Mouse (Mus musculus): ENCODE measurements around the gene Ccnt1. TPM values are rescaled to one million over a fixed set of nuclear protein-coding genes. Genes with fewer than 3 reads are reported as not detected.

Gene Ccnt1
- polyA plus RNA-seq, 1 experiment from 2014 or later: 64.7 TPM

DNA sequence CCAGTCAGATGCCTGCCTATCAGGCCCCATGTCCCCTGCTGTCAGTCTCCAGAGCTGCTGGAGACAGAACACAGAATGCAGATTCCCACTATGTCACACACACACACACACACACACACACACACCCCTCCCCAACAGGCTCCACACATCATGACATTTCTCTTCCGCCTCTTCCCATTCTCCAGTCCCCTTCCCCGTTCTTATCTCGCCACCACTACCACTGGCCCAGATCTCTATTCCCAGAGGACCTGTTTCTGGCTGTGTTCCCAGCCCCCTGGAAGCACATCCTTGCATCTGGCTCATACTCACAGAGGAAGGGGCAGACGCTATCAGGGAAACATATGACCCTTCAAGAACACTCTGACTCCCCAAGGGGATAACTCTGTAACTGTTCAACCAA lies 36.8 kb upstream of the Ccnt1 start:
- H3K36me3 ChIP-seq: peaks cover 15% of the 10 kb centered on the region
- WGBS: 20% methylated on average over 4 of the region's 4 CpGs
- peak overlapping the region; percentile 91; the same call in 1 of the 2 replicates for H3K9ac ChIP-seq
- peak overlapping the region; percentile 81 for H3K4me3 ChIP-seq
- H3K4me1 ChIP-seq (replicated peaks): peaks cover 39% of the 10 kb centered on the region
- no peaks in the 10 kb centered on the region for H3K27me3 ChIP-seq
- H3K9me3 ChIP-seq: no peaks in the 10 kb centered on the region
- H3K4me2 ChIP-seq: peak overlapping the region; percentile 92
- ATAC-seq (ENCODE audit: low FRiP score, low read depth): no peak
- H3K27ac ChIP-seq (replicated peaks): 0 out of 2 replicates have a peak overlapping the region, but pooled peaks have one; percentile 38

DNA sequence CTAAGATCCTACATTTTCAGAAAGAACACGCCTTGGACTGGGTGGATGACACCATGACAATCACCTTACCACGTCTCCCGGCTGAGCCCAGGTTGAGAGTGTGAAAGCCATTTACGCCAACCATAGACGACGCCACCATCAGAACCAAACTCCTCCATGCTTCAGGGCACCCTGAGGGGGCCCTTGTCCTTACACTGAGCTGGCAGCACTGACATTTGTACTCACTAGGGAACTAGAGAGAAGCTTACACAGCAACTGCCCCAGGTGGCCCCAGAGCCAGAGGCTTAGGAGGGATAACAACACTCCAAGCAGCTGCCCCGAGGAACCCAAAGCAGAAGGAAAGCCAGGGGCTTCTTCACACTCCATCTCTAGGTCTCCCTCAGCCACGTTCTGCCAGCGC lies 36.0 kb upstream of the Ccnt1 start:
- Histone ChIP-seq H3K9ac (no peak overlapping the region), H3K9me3 (no peaks in the 10 kb centered on the region), H3K4me1 (replicated peaks) (peaks cover 47% of the 10 kb centered on the region), H3K4me3 (no peak overlapping the region), H3K27me3 (no peaks in the 10 kb centered on the region), H3K36me3 (peaks cover 15% of the 10 kb centered on the region), H3K27ac (replicated peaks) (no peak overlapping the region), H3K4me2 (0 out of 2 replicates have a peak overlapping the region, but pooled peaks have one; percentile 92)
- WGBS: 71% methylated on average over 9 of the region's 9 CpGs
- ATAC-seq (ENCODE audit: low FRiP score, low read depth): no peak

- WGBS: 91% methylated on average over 12 of the region's 12 CpGs
- Histone ChIP-seq H3K36me3 (peaks cover 19% of the 10 kb centered on the region), H3K27me3 (no peaks in the 10 kb centered on the region), H3K4me1 (replicated peaks) (peaks cover 49% of the 10 kb centered on the region), H3K27ac (replicated peaks) (no peak overlapping the region), H3K4me3 (no peak overlapping the region), H3K9ac (no peak overlapping the region), H3K4me2 (no peak overlapping the region), H3K9me3 (no peaks in the 10 kb centered on the region)
- ATAC-seq (ENCODE audit: low FRiP score, low read depth): no peak
These were observed 35.4 kb upstream of the Ccnt1 start for GRCm38 (mm10) chr15:98606051-98606536.

DNA sequence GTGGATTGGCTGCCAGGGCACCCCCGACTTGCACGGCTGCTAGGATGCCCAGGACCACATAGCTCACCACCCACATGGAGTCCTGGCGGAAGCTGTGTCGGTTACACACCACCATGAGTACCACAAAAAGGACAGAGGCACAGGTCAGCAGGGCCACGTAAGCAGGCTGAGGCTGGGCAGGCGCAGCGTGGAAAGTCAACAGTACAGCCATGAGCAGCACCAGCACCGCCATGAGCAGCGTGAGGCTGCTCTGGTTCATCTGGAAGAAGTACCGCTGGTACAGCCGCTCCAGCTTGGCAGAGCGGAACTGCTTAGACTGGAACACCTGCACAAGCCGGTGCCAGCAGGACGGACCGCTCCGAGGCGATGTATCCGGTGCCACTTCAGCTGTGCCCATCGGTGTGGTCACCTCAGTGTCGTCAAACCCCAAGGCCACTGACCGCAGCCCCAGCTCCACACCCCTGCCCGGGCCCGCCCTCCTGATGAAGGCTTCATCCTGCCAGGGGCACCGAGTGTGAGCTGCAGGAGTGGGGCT lies 33.4 kb upstream of the Ccnt1 start:
- 92% methylated on average over 24 of the region's 24 CpGs for WGBS
- peaks cover 23% of the 10 kb centered on the region for H3K36me3 ChIP-seq

DNA sequence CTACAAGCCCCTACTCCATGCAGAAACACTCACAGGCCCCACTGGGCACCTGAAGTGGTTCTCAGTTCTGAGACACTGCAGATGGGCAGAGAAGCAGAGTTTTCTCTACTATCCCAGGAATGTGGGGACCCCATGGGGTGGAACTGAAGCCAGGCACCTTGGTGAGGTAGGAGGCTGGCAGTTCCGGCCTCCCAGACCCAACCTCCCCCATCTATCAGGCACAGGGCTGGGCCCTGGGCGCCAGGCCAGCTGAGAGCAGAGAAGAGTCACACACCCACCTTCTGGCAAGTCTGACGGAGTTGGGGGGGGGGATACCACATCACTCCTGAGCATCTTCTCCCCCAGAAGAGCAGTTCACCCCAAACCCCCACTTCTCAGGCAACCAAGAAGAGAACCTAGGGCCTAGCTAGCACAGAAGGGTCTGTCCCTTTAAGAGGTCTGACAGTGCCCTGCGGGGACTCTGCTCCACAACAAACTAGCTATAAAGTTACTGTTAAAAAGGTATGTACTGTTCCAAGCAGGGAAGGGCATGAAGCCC lies 32.3 kb upstream of the Ccnt1 start:
- Histone ChIP-seq H3K4me3 (no peak overlapping the region), H3K27ac (replicated peaks) (no peak overlapping the region), H3K36me3 (peaks cover 30% of the 10 kb centered on the region), H3K27me3 (no peaks in the 10 kb centered on the region), H3K4me2 (peak overlapping the region; percentile 27; the same call in 1 of the 2 replicates), H3K9ac (no peak overlapping the region), H3K9me3 (no peaks in the 10 kb centered on the region), H3K4me1 (replicated peaks) (peaks cover 34% of the 10 kb centered on the region)
- no peak for ATAC-seq (ENCODE audit: low FRiP score, low read depth)
- WGBS: 62% methylated on average over 4 of the region's 4 CpGs

More for the DNA sequence above, 33.4 kb upstream of the Ccnt1 start:
- H3K9ac ChIP-seq: no peak overlapping the region
- H3K27ac ChIP-seq (replicated peaks): no peak overlapping the region
- no peak overlapping the region for H3K4me2 ChIP-seq
- H3K4me3 ChIP-seq: no peak overlapping the region
- no peak for ATAC-seq (ENCODE audit: low FRiP score, low read depth)
- no peaks in the 10 kb centered on the region for H3K27me3 ChIP-seq
- H3K9me3 ChIP-seq: no peaks in the 10 kb centered on the region
- peaks cover 42% of the 10 kb centered on the region for H3K4me1 ChIP-seq (replicated peaks)

- Histone ChIP-seq H3K27ac (replicated peaks) (no peak overlapping the region), H3K9me3 (no peaks in the 10 kb centered on the region), H3K4me3 (no peak overlapping the region), H3K4me1 (replicated peaks) (peaks cover 28% of the 10 kb centered on the region), H3K9ac (no peak overlapping the region), H3K36me3 (peaks cover 37% of the 10 kb centered on the region), H3K4me2 (peak overlapping the region; percentile 27; the same call in 1 of the 2 replicates), H3K27me3 (no peaks in the 10 kb centered on the region)
- WGBS: 69% methylated on average over 13 of the region's 13 CpGs
- ATAC-seq (ENCODE audit: low FRiP score, low read depth): no peak
These were observed 31.6 kb upstream of the Ccnt1 start for GRCm38 (mm10) chr15:98602191-98602881.

DNA sequence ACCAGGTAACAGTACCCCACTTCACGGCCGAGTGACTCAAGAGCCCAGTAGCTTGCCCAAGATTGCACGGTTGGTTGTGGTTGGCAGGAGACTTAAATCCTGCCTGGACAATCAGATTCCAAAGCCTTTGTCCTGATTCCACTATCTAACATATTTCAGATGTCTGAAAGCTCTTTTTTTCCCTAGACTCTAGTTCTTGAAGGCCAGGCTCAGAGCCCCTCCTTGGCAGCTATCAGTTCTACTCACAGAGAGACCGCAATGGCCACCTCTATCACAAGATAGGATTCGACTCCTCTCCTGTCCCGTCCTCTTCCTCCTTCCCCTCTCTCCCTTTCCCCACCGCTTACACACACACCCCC lies 31.1 kb upstream of the Ccnt1 start:
- no peak overlapping the region for H3K27ac ChIP-seq (replicated peaks)
- no peak overlapping the region for H3K9ac ChIP-seq
- H3K4me3 ChIP-seq: no peak overlapping the region
- no peaks in the 10 kb centered on the region for H3K27me3 ChIP-seq
- no peak for ATAC-seq (ENCODE audit: low FRiP score, low read depth)
- H3K36me3 ChIP-seq: peaks cover 42% of the 10 kb centered on the region
- 80% methylated on average over 7 of the region's 7 CpGs for WGBS
- H3K4me2 ChIP-seq: peak overlapping the region; percentile 27; the same call in 1 of the 2 replicates
- H3K9me3 ChIP-seq: no peaks in the 10 kb centered on the region
- H3K4me1 ChIP-seq (replicated peaks): peaks cover 23% of the 10 kb centered on the region

GRCm38 (mm10) chr15:98600036-98600709 lies 29.4 kb upstream of the Ccnt1 start:
- no peak overlapping the region for H3K9ac ChIP-seq
- no peak for ATAC-seq (ENCODE audit: low FRiP score, low read depth)
- no peaks in the 10 kb centered on the region for H3K9me3 ChIP-seq
- no peak overlapping the region for H3K27ac ChIP-seq (replicated peaks)
- H3K36me3 ChIP-seq: peaks cover 57% of the 10 kb centered on the region
- no peak overlapping the region for H3K4me2 ChIP-seq
- H3K4me3 ChIP-seq: no peak overlapping the region
- H3K4me1 ChIP-seq (replicated peaks): peaks cover 20% of the 10 kb centered on the region
- H3K27me3 ChIP-seq: no peaks in the 10 kb centered on the region
- 75% methylated on average over 12 of the region's 12 CpGs for WGBS

- WGBS: 95% methylated on average over 14 of the region's 14 CpGs
- no peaks in the 10 kb centered on the region for H3K9me3 ChIP-seq
- no peak overlapping the region for H3K9ac ChIP-seq
- no peaks in the 10 kb centered on the region for H3K27me3 ChIP-seq
- no peaks in the 10 kb centered on the region for H3K4me1 ChIP-seq (replicated peaks)
- no peak overlapping the region for H3K27ac ChIP-seq (replicated peaks)
- H3K36me3 ChIP-seq: peaks cover 73% of the 10 kb centered on the region
- no peak overlapping the region for H3K4me3 ChIP-seq
- ATAC-seq (ENCODE audit: low FRiP score, low read depth): no peak
- H3K4me2 ChIP-seq: no peak overlapping the region
These were observed 25.9 kb upstream of the Ccnt1 start for GRCm38 (mm10) chr15:98596609-98597008.

DNA sequence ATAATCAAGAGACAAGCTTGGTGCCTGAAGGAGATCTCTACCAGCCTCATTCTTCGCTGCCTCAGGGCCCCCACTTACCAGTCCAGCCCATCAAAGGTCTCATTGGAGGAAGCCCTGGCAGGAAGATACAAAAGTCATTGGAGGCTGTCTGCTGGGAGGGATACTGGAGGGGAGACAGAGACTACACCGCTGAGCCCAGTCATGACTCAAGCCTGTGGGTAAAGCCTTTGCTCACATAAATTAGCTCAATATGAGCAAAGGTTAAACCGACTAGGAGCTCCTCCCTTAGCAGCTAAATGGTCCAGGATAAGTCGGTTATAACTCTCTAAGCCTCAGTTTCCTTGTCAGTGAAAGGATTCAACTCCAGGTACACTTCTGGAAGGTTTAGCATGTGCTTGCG lies 24.3 kb upstream of the Ccnt1 start:
- Histone ChIP-seq H3K4me3 (no peak overlapping the region), H3K27ac (replicated peaks) (no peak overlapping the region), H3K4me2 (no peak overlapping the region), H3K9me3 (no peaks in the 10 kb centered on the region), H3K36me3 (peaks cover 69% of the 10 kb centered on the region), H3K9ac (no peak overlapping the region), H3K4me1 (replicated peaks) (no peaks in the 10 kb centered on the region), H3K27me3 (no peaks in the 10 kb centered on the region)
- no peak for ATAC-seq (ENCODE audit: low FRiP score, low read depth)
- 92% methylated on average over 5 of the region's 5 CpGs for WGBS

GRCm38 (mm10) chr15:98594193-98594592 lies 23.5 kb upstream of the Ccnt1 start:
- Histone ChIP-seq H3K27ac (replicated peaks) (no peak overlapping the region), H3K4me1 (replicated peaks) (no peaks in the 10 kb centered on the region), H3K27me3 (no peaks in the 10 kb centered on the region), H3K4me3 (no peak overlapping the region), H3K9me3 (no peaks in the 10 kb centered on the region), H3K4me2 (no peak overlapping the region), H3K36me3 (peaks cover 69% of the 10 kb centered on the region), H3K9ac (no peak overlapping the region)
- ATAC-seq (ENCODE audit: low FRiP score, low read depth): no peak
- WGBS: 81% methylated on average over 19 of the region's 19 CpGs

- Histone ChIP-seq H3K27me3 (no peaks in the 10 kb centered on the region), H3K4me3 (no peak overlapping the region), H3K36me3 (peaks cover 47% of the 10 kb centered on the region), H3K4me1 (replicated peaks) (no peaks in the 10 kb centered on the region), H3K4me2 (no peak overlapping the region), H3K9me3 (no peaks in the 10 kb centered on the region), H3K27ac (replicated peaks) (no peak overlapping the region), H3K9ac (no peak overlapping the region)
- 74% methylated on average over 4 of the region's 4 CpGs for WGBS
- no peak for ATAC-seq (ENCODE audit: low FRiP score, low read depth)
These were observed 20.7 kb upstream of the Ccnt1 start for GRCm38 (mm10) chr15:98591396-98591795.

Data from hindbrain, embryonic 15.5 days (tissue).